Mouse (Mus musculus) MEL (cell line): ENCODE measurements around the gene Col25a1. TPM values are rescaled to one million over a fixed set of nuclear protein-coding genes. Genes with fewer than 3 reads are reported as not detected.

Experiments used
- DNase-seq: peaks from one replicate; pipeline ENCODE4 v3.0.0; 2011; ENCODE audit warnings: low read depth, low spot score
- H3K27ac ChIP-seq: 2 replicates; pipeline ENCODE4 v1.5.1; 2012; ENCODE audit warnings: low read depth, mild to moderate bottlenecking, control low read depth, low read length, moderate library complexity; ENCODE audit not compliant: control insufficient read depth
- H3K27me3 ChIP-seq, 2 experiments: fragments of 150-350 bp in 1 of 2; sonication (generic) in 1 of 2; 2 replicates each; pipeline ENCODE4 v1.6.1; 2012; ENCODE audit warnings: low read length in 2 of 2, mild to moderate bottlenecking in 2 of 2, improper control_type of control experiment in 1 of 2, moderate library complexity in 1 of 2; ENCODE audit not compliant: insufficient read depth in 2 of 2, control insufficient read depth in 1 of 2
- H3K36me3 ChIP-seq, 2 experiments: 2 replicates each; pipeline ENCODE4 v1.6.1; 2012 to 2014; ENCODE audit warnings: low read length in 2 of 2, improper control_type of control experiment in 1 of 2, inconsistent platforms in 1 of 2, mild to moderate bottlenecking in 1 of 2; ENCODE audit not compliant: insufficient read depth in 2 of 2, control insufficient read depth in 1 of 2
- H3K4me1 ChIP-seq, 2 experiments: fragments of 150-350 bp in 1 of 2; sonication (generic) in 1 of 2; 2 replicates each; pipeline ENCODE4 v1.6.1; 2012; ENCODE audit warnings: low read length in 2 of 2, improper control_type of control experiment in 1 of 2, mild to moderate bottlenecking in 1 of 2; ENCODE audit not compliant: insufficient read depth in 2 of 2, control insufficient read depth in 1 of 2
- H3K4me3 ChIP-seq, 2 experiments: fragments of 150-350 bp in 1 of 2; sonication (generic) in 1 of 2; 2 replicates each; pipeline ENCODE4 v1.5.1; 2012; ENCODE audit warnings: low read depth in 2 of 2, low read length in 2 of 2, mild to moderate bottlenecking in 2 of 2, moderate library complexity in 2 of 2, control low read depth in 1 of 2, improper control_type of control experiment in 1 of 2; ENCODE audit not compliant: control insufficient read depth in 1 of 2, insufficient read depth in 1 of 2
- H3K79me2 ChIP-seq: 2 replicates; pipeline ENCODE4 v1.6.1; 2012; ENCODE audit warnings: mild to moderate bottlenecking, low read length, moderate library complexity; ENCODE audit not compliant: control insufficient read depth, poor library complexity, insufficient read depth
- H3K9ac ChIP-seq: 2 replicates; pipeline ENCODE4 v1.6.1; 2012; ENCODE audit warnings: low read depth, mild to moderate bottlenecking, control low read depth, low read length, moderate library complexity; ENCODE audit not compliant: control insufficient read depth, poor library complexity, severe bottlenecking
- H3K9me3 ChIP-seq: fragments of 150-350 bp; sonication (generic); replicated peaks from 2 replicates; pipeline ENCODE4 v1.6.1; 2012; ENCODE audit warnings: mild to moderate bottlenecking, low read length, improper control_type of control experiment, moderate library complexity; ENCODE audit not compliant: insufficient read depth
- CHD2 ChIP-seq: IDR thresholded peaks from 2 replicates; pipeline ENCODE4 v1.6.1; 2011; ENCODE audit warnings: low read length, improper control_type of control experiment
- CTCF ChIP-seq, 3 experiments: IDR thresholded peaks in 2 of 3; conservative IDR thresholded peaks in 1 of 3; 2 replicates each; pipeline ENCODE4 v1.5.1; 2011 to 2012; ENCODE audit warnings: low read length in 3 of 3, low read depth in 2 of 3, mild to moderate bottlenecking in 2 of 3, improper control_type of control experiment in 1 of 3, inconsistent platforms in 1 of 3, mixed read lengths in 1 of 3, moderate library complexity in 1 of 3; ENCODE audit not compliant: control insufficient read depth in 1 of 3, insufficient read depth in 1 of 3, poor library complexity in 1 of 3, severe bottlenecking in 1 of 3
- ETS1 ChIP-seq: IDR thresholded peaks from 2 replicates; pipeline ENCODE4 v1.6.1; 2012; ENCODE audit warnings: low read depth, mild to moderate bottlenecking, inconsistent platforms, low read length, improper control_type of control experiment, moderate library complexity
- GABPA ChIP-seq: IDR thresholded peaks from 2 replicates; pipeline ENCODE4 v1.6.1; 2012; ENCODE audit warnings: low read depth, mild to moderate bottlenecking, inconsistent platforms, low read length, improper control_type of control experiment, moderate library complexity
- GATA1 ChIP-seq: IDR thresholded peaks from 2 replicates; pipeline ENCODE4 v1.6.1; 2011; ENCODE audit warnings: low read depth, low read length, improper control_type of control experiment
- MAX ChIP-seq: IDR thresholded peaks from 2 replicates; pipeline ENCODE4 v1.6.1; 2011; ENCODE audit warnings: low read length, improper control_type of control experiment
- MEF2A ChIP-seq: IDR thresholded peaks from 2 replicates; pipeline ENCODE4 v1.6.1; 2014; ENCODE audit warnings: low read depth, mild to moderate bottlenecking, inconsistent platforms, low read length, improper control_type of control experiment; ENCODE audit not compliant: poor library complexity, insufficient replicate concordance, severe bottlenecking; ENCODE audit errors: extremely low read depth
- MXI1 ChIP-seq: IDR thresholded peaks from 2 replicates; pipeline ENCODE4 v1.6.1; 2011; ENCODE audit warnings: mild to moderate bottlenecking, low read depth, low read length, improper control_type of control experiment
- NRF1 ChIP-seq: IDR thresholded peaks from 2 replicates; pipeline ENCODE4 v1.6.1; 2014; ENCODE audit warnings: low read depth, mild to moderate bottlenecking, inconsistent platforms, low read length, improper control_type of control experiment, moderate library complexity; ENCODE audit not compliant: poor library complexity, insufficient read depth, severe bottlenecking
- POLR2A ChIP-seq, 2 experiments: IDR thresholded peaks; 2 replicates each; pipeline ENCODE4 v1.6.1; 2011 to 2012; ENCODE audit warnings: low read length in 2 of 2, mild to moderate bottlenecking in 2 of 2, control low read depth in 1 of 2, improper control_type of control experiment in 1 of 2, low read depth in 1 of 2, moderate library complexity in 1 of 2; ENCODE audit not compliant: control insufficient read depth in 1 of 2, insufficient read depth in 1 of 2, poor library complexity in 1 of 2
- RAD21 ChIP-seq: IDR thresholded peaks from 2 replicates; pipeline ENCODE4 v1.6.1; 2011; ENCODE audit warnings: mild to moderate bottlenecking, low read depth, low read length, improper control_type of control experiment
- RCOR1 ChIP-seq: IDR thresholded peaks from 2 replicates; pipeline ENCODE4 v1.6.1; 2012; ENCODE audit warnings: low read depth, mild to moderate bottlenecking, inconsistent platforms, low read length, improper control_type of control experiment
- SIN3A ChIP-seq: IDR thresholded peaks from 2 replicates; pipeline ENCODE4 v1.6.1; 2012; ENCODE audit warnings: low read length, improper control_type of control experiment, inconsistent platforms
- SMC3 ChIP-seq: IDR thresholded peaks from 2 replicates; pipeline ENCODE4 v1.6.1; 2011; ENCODE audit warnings: low read depth, low read length, improper control_type of control experiment
- TAL1 ChIP-seq: IDR thresholded peaks from 2 replicates; pipeline ENCODE4 v1.6.1; 2012; ENCODE audit warnings: mild to moderate bottlenecking, inconsistent platforms, low read length, moderate library complexity, mixed read lengths
- USF1 ChIP-seq: IDR thresholded peaks from 2 replicates; pipeline ENCODE4 v1.6.1; 2014; ENCODE audit warnings: low read depth, mild to moderate bottlenecking, inconsistent platforms, low read length, improper control_type of control experiment, moderate library complexity
- ZKSCAN1 ChIP-seq: IDR thresholded peaks from 2 replicates; pipeline ENCODE4 v1.6.1; 2012; ENCODE audit warnings: low read depth, mild to moderate bottlenecking, inconsistent platforms, low read length, improper control_type of control experiment, moderate library complexity
- ZMIZ1 ChIP-seq: IDR thresholded peaks from 2 replicates; pipeline ENCODE4 v1.6.1; 2012; ENCODE audit warnings: low read depth, mild to moderate bottlenecking, inconsistent platforms, low read length, improper control_type of control experiment, moderate library complexity
- ZNF384 ChIP-seq: IDR thresholded peaks from 2 replicates; pipeline ENCODE4 v1.6.1; 2012; ENCODE audit warnings: low read depth, mild to moderate bottlenecking, inconsistent platforms, low read length, improper control_type of control experiment
- polyA plus RNA-seq, 2 experiments: library from polyadenylated mRNA; stranded (reverse) in 1 of 2; unstranded in 1 of 2; fragments of >175 nt in 1 of 2; fragments of >200 nt in 1 of 2; gene quantifications; 2 replicates each; pipeline versions ENCODE4 v1.2.1 to v1.2.4; 2012; ENCODE audit warnings: low replicate concordance in 2 of 2, low read depth in 1 of 2; ENCODE audit not compliant: insufficient read length in 2 of 2, insufficient read depth in 1 of 2, missing spikeins in 1 of 2
- total RNA-seq: library from RNA; depleted of rRNA; stranded (reverse); fragments of 300-350 nt; gene quantifications from 2 replicates; pipeline ENCODE4 v1.2.3, GENCODE M21; 2012

Col25a1 gene
- total and polyA plus RNA-seq, 3 experiments = not detected

- H3K4me1 ChIP-seq = no peaks in the 10 kb centered on the region
- no peak overlapping the region for H3K9ac ChIP-seq
- no peaks in the 10 kb centered on the region for H3K79me2 ChIP-seq
- no peak overlapping the region for H3K27ac ChIP-seq
- H3K4me3 ChIP-seq = no peak overlapping the region
- DNase-seq = no peak
- no peaks in the 10 kb centered on the region for H3K36me3 ChIP-seq
- TF ChIP-seq POLR2A (IDR thresholded peaks at IDR 0.05; ENCODE audit: control insufficient read depth in 1 of 2, insufficient read depth in 1 of 2, low read depth in 1 of 2, low read length in 2 of 2, poor library complexity in 1 of 2) = no peak
- no peaks in the 10 kb centered on the region for H3K9me3 ChIP-seq
- no peaks in the 10 kb centered on the region for H3K27me3 ChIP-seq
Measured at GRCm38 (mm10) chr3:130473970-130474369, 342.7 kb downstream of the Col25a1 start.

- Histone ChIP-seq H3K9ac (no peak overlapping the region), H3K4me1 (no peaks in the 10 kb centered on the region), H3K9me3 (no peaks in the 10 kb centered on the region), H3K4me3 (no peak overlapping the region), H3K27me3 (no peaks in the 10 kb centered on the region), H3K36me3 (no peaks in the 10 kb centered on the region), H3K27ac (no peak overlapping the region), H3K79me2 (no peaks in the 10 kb centered on the region)
- no peak for TF ChIP-seq SMC3
- TF ChIP-seq ZKSCAN1 = no peak
- TF ChIP-seq CTCF (IDR thresholded peaks at IDR 0.05 in 2 of 3, conservative IDR thresholded peaks at IDR 0.05 in 1 of 3; ENCODE audit: control insufficient read depth in 1 of 3, insufficient read depth in 1 of 3, low read depth in 2 of 3, low read length in 3 of 3, poor library complexity in 1 of 3, severe bottlenecking in 1 of 3) = no peak
- no peak for TF ChIP-seq GATA1
- TF ChIP-seq ETS1 = no peak
- no peak for TF ChIP-seq ZMIZ1
- no peak for TF ChIP-seq ZNF384
- no peak for TF ChIP-seq SIN3A
- TF ChIP-seq RCOR1 = no peak
- no peak for TF ChIP-seq MEF2A
- TF ChIP-seq MXI1 = no peak
- TF ChIP-seq NRF1 = no peak
- TF ChIP-seq USF1 = no peak
- no peak for DNase-seq
Measured at GRCm38 (mm10) chr3:130482513-130482912, 351.2 kb downstream of the Col25a1 start.

DNA sequence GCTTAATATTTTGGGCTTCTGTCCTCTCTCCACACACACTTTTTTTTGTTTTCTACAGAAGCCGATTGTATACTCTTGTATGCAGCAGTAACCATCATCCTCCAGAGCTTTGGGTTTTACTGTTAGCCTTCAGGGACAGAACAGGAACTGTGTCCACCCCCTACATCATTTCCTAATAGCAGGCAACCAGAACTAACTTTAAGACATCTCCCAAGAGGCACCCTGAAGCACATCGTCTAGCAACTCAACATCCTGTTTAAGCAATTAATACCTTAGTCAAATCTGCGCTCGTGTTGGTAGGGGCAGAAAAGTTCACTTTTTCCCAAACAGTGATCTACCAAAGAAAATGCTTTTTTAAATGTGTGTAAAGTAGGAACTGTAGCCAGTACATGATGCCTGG lies 357.5 kb downstream of the Col25a1 start:
- Histone ChIP-seq H3K4me3 (no peak overlapping the region), H3K9me3 (no peaks in the 10 kb centered on the region), H3K79me2 (no peaks in the 10 kb centered on the region), H3K9ac (no peak overlapping the region), H3K27ac (no peak overlapping the region), H3K27me3 (no peaks in the 10 kb centered on the region), H3K36me3 (no peaks in the 10 kb centered on the region), H3K4me1 (no peaks in the 10 kb centered on the region)
- no peak for DNase-seq
- TF ChIP-seq GABPA (no peak), ZKSCAN1 (no peak), NRF1 (no peak), RAD21 (no peak), MAX (no peak), TAL1 (no peak), CHD2 (no peak)
